ENCODE assay signal across 20 mouse cellular contexts in genomic region chr16:11589782-11590695, GRCm38 (mm10).
A peak's percentile ranks its signal among the peaks of the same experiment; 100 is the strongest.
DNase-seq lines count a peak whose midpoint lies in the region; ATAC-seq and TF ChIP-seq lines count a peak whose summit lies in the region.
"Had no signal": no experiment of that assay in that cellular context is flagged by ENCODE, and none has a peak within 500 bp of the region (broad histone marks: within the 10 kb centered on the region; RNA-seq: fewer than 3 reads in every experiment).

No protein-coding gene starts in this region.

- H3K9me3 ChIP-seq in heart, embryonic 14.5 days (ENCODE audit: control insufficient read depth, low read length) = no peaks in the 10 kb centered on the region
- H3K9me3 ChIP-seq in lung, embryonic 16.5 days (ENCODE audit: control insufficient read depth, low read length) = no peaks in the 10 kb centered on the region
- H3K9me3 ChIP-seq in heart, postnatal 0 days (replicated peaks; ENCODE audit: control insufficient read depth, low read length) = no peaks in the 10 kb centered on the region
- H3K9me3 ChIP-seq: limb, embryonic 10.5 days; lung, embryonic 15.5 days; stomach, embryonic 15.5 days had no signal

- peaks cover 9 to 20% of the 10 kb centered on the region in 2 experiments for H3K4me1 ChIP-seq in heart, embryonic 14.5 days (ENCODE audit: control insufficient read depth in 2 of 2, insufficient read depth in 2 of 2, low read length in 2 of 2)
- H3K4me1 ChIP-seq in lung, embryonic 16.5 days (replicated peaks; ENCODE audit: control insufficient read depth, insufficient read depth, low read length) = no peaks in the 10 kb centered on the region
- H3K4me1 ChIP-seq in heart, postnatal 0 days (ENCODE audit: control insufficient read depth, insufficient read depth) = peaks cover 13% of the 10 kb centered on the region
- H3K4me1 ChIP-seq: lung, embryonic 15.5 days; stomach, embryonic 15.5 days had no signal

- WGBS in heart, embryonic 14.5 days = 57% methylated on average over 10 of the region's 10 CpGs
- 70% methylated on average over 10 of the region's 10 CpGs for WGBS in lung, embryonic 16.5 days
- WGBS in heart, postnatal 0 days = 56% methylated on average over 10 of the region's 10 CpGs

- peak; percentile 47; the same call in 1 of the 2 replicates for ATAC-seq in heart, embryonic 14.5 days (ENCODE audit: insufficient number of reproducible peaks, insufficient read depth, low FRiP score, low read depth)
- 0 out of 2 replicates have a peak, but pooled peaks have one; percentile 23 for ATAC-seq in lung, embryonic 16.5 days (ENCODE audit: low read depth)
- ATAC-seq in heart, postnatal 0 days (ENCODE audit: insufficient read depth, low read depth) = peak; percentile 57; the same call in 1 of the 2 replicates
- peak; percentile 36 for ATAC-seq in megakaryocyte progenitor cell, adult 5-6 weeks (replicated peaks; ENCODE audit: poor library complexity)
- ATAC-seq: CD4-positive, CD25-positive, alpha-beta regulatory T cell, adult 4 months; forebrain, embryonic 14.5 days had no signal

- no peak overlapping the region for H3K4me2 ChIP-seq in heart, embryonic 14.5 days (ENCODE audit: low read length)
- no peak overlapping the region for H3K4me2 ChIP-seq in lung, embryonic 16.5 days (ENCODE audit: low read depth, low read length)
- H3K4me2 ChIP-seq in heart, postnatal 0 days (ENCODE audit: low read depth, low read length) = no peak overlapping the region
- H3K4me2 ChIP-seq: lung, embryonic 15.5 days; midbrain, embryonic 11.5 days; stomach, embryonic 15.5 days had no signal

- no peak overlapping the region for H3K4me3 ChIP-seq in heart, embryonic 14.5 days (ENCODE audit: control insufficient read depth in 1 of 2, insufficient read depth in 1 of 2, low read depth in 1 of 2, low read length in 2 of 2)
- H3K4me3 ChIP-seq in lung, embryonic 16.5 days (ENCODE audit: low read length) = no peak overlapping the region
- H3K4me3 ChIP-seq in heart, postnatal 0 days (ENCODE audit: low read depth, low read length) = no peak overlapping the region
- H3K4me3 ChIP-seq: limb, embryonic 10.5 days; lung, embryonic 15.5 days; stomach, embryonic 15.5 days had no signal

- no peak for TF ChIP-seq EP300 in heart, postnatal 0 days (IDR thresholded peaks at IDR 0.05; ENCODE audit: low read depth)

- DNase-seq in heart, adult 18-20 months = no peak
- DNase-seq in lung, postnatal 14 days = no peak
- DNase-seq in heart, postnatal 0 days (ENCODE audit: low spot score) = peak; percentile 25
- no peak for DNase-seq in c-Kit-positive CD71-positive TER-119-positive erythroid progenitor cells, embryonic 14.5 days (ENCODE audit: low spot score)
- DNase-seq: adrenal gland, postnatal 25 days; cerebellum, postnatal 10 days; embryo, embryonic 11 days; kidney, adult 18-20 months; layer of hippocampus, postnatal 36 days; spleen, adult 18-20 months; thymus, postnatal 14 days had no signal

- no peaks in the 10 kb centered on the region for H3K27me3 ChIP-seq in heart, embryonic 14.5 days (ENCODE audit: control insufficient read depth, insufficient read depth, low read length)
- no peaks in the 10 kb centered on the region for H3K27me3 ChIP-seq in lung, embryonic 16.5 days (ENCODE audit: control insufficient read depth, insufficient read depth, low read depth, low read length)
- H3K27me3 ChIP-seq in heart, postnatal 0 days (ENCODE audit: control insufficient read depth, insufficient read depth, low read length) = no peaks in the 10 kb centered on the region
- H3K27me3 ChIP-seq: lung, embryonic 15.5 days; stomach, embryonic 15.5 days had no signal

- no peak overlapping the region for H3K9ac ChIP-seq in heart, embryonic 14.5 days (ENCODE audit: low read length)
- H3K9ac ChIP-seq in lung, embryonic 16.5 days (ENCODE audit: low read length) = no peak overlapping the region
- no peak overlapping the region for H3K9ac ChIP-seq in heart, postnatal 0 days (replicated peaks; ENCODE audit: low read depth, low read length)
- H3K9ac ChIP-seq: lung, embryonic 15.5 days; stomach, embryonic 15.5 days had no signal

- H3K36me3 ChIP-seq in heart, embryonic 14.5 days (ENCODE audit: control insufficient read depth, insufficient read depth, low read length) = no peaks in the 10 kb centered on the region
- no peaks in the 10 kb centered on the region for H3K36me3 ChIP-seq in lung, embryonic 16.5 days (ENCODE audit: control insufficient read depth, insufficient read depth, low read length)
- H3K36me3 ChIP-seq in heart, postnatal 0 days (replicated peaks; ENCODE audit: control insufficient read depth, insufficient read depth, low read length) = no peaks in the 10 kb centered on the region
- H3K36me3 ChIP-seq: limb, embryonic 10.5 days; lung, embryonic 15.5 days; stomach, embryonic 15.5 days had no signal

- TF ChIP-seq CTCF in heart, postnatal 0 days (IDR thresholded peaks at IDR 0.05; ENCODE audit: low read depth) = no peak

- H3K27ac ChIP-seq in heart, embryonic 14.5 days (replicated peaks in 1 of 2; ENCODE audit: control insufficient read depth in 1 of 2, insufficient read depth in 1 of 2, low read depth in 2 of 2, low read length in 2 of 2) = peak overlapping the region; percentile 77 to 82
- H3K27ac ChIP-seq in lung, embryonic 16.5 days (ENCODE audit: low read length) = no peak overlapping the region
- H3K27ac ChIP-seq in heart, postnatal 0 days (ENCODE audit: low read depth) = peak overlapping the region; percentile 66
- H3K27ac ChIP-seq: limb, embryonic 10.5 days; lung, embryonic 15.5 days; stomach, embryonic 15.5 days had no signal
